Mouse (Mus musculus) liver, postnatal 0 days (tissue): ENCODE data around the gene Fam160a1.

Source experiments
- CTCF ChIP-seq: sonication (generic); IDR thresholded peaks from 2 replicates; pipeline ENCODE4 v1.5.1; 2016; ENCODE audit warnings: antibody characterized with exemption, low read depth
- EP300 ChIP-seq: IDR thresholded peaks from 2 replicates; pipeline ENCODE4 v1.6.1; 2016; ENCODE audit warnings: antibody characterized with exemption, low read depth, mild to moderate bottlenecking

DNA sequence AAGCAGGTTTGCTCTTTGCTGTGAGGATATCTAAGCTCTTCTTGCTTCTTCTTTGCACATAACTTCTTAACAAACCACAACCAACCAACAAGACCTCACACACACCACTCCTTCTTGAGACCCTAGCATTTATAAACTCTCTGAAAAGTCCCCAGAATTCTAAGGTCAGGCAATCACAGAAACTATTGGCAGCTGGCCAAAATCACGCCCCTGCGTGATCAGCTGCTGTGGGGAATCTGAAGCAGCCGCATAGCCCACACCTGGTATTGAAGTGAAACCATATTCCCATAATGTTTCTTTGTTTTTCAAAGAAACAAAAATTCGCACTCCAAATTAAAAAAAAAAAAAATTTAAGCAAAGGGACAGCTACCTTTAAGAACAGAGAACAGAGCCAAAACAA, 71.0 kb downstream of the Fam160a1 start:
- TF ChIP-seq CTCF (no peak), EP300 (no peak)
